Mouse (Mus musculus): ENCODE data around the gene Chrnb1. TPM values are rescaled to one million over a fixed set of nuclear protein-coding genes. Genes with fewer than 3 reads are reported as not detected.
A peak's percentile ranks its signal among the peaks of the same experiment; 100 is the strongest.

The Chrnb1 gene
- total RNA-seq (2015) (0.32 and 0.36 TPM in 2 replicates), total RNA-seq (2017) (0.16 TPM in 1 of 2 replicates, not detected in the other)

DNA sequence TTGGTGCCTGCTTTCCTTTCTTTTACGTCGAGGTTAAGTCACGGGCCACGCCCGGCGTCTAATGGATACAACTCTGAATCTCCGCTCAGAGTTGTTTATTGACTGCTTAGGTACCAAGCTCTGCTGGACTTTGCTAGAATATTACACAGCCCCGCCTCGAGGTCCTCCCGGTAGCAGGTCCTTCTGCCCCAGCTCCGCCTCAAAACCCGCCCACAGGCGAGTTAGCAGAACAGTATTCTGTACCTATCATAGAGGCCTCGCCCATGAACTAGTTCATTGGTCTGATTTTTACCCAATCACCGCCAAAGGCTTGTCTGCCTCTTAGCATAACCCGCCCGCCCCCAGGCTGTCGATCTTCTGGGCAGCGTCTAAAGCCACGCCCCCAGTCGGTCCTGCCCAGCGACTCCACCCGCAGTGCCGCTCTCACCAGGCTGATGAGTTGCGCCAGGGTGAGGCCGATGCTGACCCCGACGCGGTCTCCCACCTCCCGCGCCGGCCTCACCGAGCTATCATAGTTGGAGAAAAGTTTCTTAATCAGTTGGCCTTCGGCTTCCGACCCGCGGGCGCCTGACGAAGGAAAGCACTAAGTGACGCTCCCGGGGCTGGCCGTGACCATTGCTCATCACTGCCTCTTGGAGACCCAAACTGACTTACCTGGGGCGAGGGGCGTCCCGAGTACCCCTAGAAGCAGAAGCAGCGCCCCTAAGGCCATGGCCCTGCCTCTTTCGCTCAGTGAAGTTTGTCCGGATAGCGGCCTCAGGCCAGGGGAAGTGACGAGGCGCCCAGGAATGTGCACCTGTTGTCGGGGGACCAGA, at the start of gene Chrnb1:
Gene Chrnb1 (minus strand): TSS at position 776 of the 815 bp plus-strand sequence.
- peak; percentile 98 for ATAC-seq (ENCODE audit: poor library complexity, severe bottlenecking)

DNA sequence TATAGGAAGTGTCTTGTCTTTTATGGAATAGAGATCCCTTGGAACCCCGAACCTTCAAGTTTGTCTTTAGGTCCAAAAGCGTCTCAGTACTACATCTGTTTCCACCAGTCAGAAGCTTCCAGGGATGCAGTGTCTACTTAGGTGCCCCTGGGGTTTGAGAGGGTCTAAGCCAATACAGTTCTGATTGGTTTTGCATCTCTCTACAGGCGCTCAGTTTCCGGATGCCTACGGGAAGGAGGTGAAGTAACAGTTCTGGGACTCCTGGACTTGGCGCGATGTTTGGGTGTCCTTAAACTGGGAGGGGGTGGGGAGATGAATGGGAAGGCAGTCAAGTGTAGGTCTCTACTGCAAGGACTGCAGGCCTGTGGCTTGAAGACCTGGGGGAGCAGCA, 43.0 kb upstream of the Chrnb1 start:
- ATAC-seq (ENCODE audit: poor library complexity, severe bottlenecking), result peak; percentile 6; the same call in 1 of the 2 replicates

DNA sequence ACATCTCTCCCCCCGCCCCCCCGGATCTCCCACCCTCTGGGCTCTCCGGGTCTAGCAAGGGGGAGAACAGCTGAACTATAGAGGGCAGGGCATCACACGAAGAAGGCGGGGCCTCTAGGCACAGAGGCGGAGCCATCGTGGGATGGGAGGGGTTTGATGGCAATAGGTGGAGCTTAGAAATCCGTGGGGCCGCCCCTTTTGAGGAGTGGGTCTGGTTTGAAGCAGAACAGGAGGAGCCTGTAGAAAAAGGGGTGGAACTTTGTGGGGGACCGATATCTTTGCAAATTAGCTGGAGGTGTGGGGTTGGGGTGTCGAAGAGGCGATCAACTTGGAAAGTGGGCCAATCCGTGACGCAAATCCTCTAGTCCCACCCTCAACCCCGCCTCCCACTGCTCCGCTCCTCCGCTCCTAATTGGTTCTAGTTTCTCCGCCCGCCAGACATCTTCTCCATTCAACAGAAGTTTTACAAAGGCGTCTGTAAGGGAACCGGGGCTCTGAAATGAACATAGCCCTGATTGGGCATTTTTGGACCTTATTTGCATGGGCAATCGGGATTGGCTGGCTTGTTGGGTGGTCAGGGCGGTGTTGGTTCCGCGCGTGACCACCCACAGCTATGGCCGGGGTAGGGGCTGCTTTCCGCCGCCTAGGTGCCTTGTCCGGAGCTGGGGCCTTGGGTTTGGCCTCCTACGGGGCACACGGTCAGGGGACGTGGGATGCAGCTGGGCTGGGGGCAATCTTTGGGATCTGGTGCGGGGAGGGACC, 42.4 kb upstream of the Chrnb1 start, which contains the start of gene Tmem256:
Gene Tmem256 (plus strand): TSS at position 563 of the 762 bp plus-strand sequence.
- peak; percentile 87 for ATAC-seq (ENCODE audit: poor library complexity, severe bottlenecking)

DNA sequence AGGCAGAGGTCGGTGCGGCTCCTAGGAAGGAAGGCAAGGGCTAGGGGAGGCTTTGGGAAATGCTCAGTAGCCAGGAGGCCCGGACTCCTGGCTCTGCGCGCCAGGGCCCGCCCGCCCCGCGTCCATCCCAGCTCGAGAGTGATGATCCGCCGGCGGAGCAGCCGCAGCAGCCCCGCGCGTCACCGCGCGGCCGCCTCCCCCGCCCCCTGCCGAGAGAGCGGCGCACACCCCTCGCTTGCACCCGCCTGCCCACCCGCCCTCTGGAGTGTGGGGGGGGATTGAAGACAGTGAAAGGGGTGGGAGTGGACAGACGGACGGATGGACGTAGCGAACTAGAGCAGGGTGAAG, 41.8 kb upstream of the Chrnb1 start, which contains the start of gene Nlgn2:
Gene Nlgn2 (minus strand): TSS at position 181 of the 348 bp plus-strand sequence.
- ATAC-seq (ENCODE audit: poor library complexity, severe bottlenecking), result peak; percentile 10; the same call in 1 of the 2 replicates

DNA sequence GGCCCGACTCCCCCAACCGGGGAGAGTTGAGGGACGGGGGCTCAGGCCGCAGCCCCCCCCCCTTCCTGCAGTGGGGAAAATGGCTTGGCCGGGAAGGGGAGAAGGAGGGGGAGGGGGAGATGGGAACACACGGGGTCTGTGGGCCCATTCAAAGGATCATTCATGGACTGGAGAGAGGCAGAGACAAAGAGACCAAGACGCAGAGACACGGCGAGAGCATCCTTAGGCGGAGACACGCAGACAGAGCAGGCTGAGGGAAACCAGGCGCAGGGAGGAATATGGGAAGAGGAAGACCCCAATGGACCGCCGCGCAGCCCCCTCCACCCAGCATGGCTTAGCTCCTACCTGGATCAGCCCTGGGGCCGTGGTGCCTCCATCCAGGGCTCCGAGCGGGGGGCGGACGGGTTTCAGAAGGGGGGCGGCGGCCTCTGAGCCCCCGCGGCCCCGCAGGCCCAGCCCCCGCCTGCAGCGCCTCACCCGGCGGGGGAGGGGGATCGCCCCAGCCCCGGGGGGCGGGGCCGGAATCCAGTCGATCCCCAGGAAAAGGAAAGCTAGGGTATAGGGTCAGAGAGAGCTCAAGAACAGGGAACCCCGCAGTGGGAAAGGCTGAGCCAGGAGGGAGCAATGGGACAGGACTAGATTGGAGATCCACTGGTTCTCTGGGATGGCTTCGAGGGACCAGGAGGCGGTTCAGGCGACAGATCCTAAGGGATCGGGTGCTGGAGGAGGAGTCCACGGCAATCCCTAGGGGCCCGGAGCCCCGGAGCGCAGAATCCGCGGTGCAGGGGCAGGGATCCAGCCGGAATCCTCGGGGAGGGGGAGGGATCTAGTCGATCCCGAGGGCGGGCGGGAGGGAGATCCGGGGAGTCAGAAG, 41.2 kb upstream of the Chrnb1 start:
- no peak for ATAC-seq (ENCODE audit: poor library complexity, severe bottlenecking)

DNA sequence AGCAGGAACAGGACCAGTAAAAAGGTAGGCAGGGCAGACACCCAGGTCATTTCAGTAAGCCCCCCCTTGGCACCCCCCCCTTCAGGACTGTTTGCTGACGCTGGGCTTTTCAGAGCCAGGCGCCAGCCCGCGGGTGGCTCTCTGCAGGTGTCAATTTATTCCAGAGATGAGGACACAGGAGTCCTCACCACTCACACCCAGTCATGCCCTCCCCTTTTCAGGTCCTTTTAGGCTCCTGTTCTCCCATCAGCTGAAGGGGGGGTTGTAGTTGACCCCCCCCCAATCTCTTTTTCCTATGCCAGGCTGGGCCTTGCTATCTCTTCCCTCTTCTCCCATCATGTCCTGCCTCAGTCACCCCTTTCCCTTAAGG, 40.2 kb upstream of the Chrnb1 start:
- no peak for ATAC-seq (ENCODE audit: poor library complexity, severe bottlenecking)

DNA sequence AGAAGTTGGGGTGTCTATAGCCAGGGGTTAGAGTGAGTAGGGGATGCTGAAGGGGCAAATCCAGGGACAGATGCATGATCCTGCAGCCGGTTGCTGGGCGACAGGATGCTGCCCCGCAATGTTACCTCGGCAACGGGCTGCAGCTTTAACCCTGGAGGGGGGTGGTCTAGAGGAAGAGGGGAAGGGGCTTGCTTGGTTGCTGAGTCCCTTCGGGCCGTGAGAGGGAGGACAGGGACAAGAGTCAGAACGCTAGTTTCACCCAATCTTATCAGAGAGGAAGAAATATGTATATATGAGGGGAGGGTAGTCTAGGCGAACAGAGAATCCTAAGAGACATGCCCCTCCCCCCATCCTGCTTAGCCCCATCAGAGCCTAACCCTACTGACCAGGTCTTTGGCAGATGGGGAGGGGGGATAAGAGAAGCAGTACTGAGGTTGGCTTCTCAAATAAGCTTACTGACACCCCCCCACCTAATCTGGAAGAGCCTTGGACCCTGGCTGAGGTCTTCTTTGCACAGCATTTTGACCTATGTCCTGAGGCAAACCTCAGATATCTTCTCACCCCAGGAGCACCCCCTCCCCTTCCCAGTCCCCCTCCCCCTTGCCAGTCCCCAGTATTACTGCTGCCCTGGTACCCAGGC, 39.7 kb upstream of the Chrnb1 start:
- no peak for ATAC-seq (ENCODE audit: poor library complexity, severe bottlenecking)

DNA sequence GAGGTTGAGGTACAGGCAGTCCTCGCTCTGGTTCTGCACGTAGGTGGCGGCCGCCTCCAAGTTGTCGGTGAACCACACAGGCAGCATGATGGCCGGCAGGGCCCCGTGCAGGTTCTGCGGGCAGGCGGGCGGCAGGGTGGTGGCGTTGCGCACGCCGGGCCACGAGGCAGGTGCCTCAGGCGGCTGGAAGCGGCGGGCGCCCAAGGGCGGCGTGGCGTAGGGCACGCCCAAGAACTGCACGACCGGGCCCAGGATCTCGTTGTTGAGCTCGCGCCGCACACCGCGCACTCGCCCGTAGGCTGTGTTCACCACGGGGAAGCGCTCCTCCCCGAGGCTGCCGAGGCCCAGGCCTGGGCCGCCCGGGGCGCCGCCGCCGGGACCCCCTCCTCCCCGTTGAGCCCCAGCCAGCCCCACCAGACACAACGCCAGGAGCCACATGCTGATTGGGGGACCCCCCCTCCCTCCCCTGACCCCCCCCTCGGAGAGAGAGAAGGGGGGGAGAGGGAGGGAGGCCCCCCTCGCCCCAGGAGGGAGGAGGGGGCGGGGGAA, 38.3 kb upstream of the Chrnb1 start:
- ATAC-seq (ENCODE audit: poor library complexity, severe bottlenecking), result peak; percentile 39

DNA sequence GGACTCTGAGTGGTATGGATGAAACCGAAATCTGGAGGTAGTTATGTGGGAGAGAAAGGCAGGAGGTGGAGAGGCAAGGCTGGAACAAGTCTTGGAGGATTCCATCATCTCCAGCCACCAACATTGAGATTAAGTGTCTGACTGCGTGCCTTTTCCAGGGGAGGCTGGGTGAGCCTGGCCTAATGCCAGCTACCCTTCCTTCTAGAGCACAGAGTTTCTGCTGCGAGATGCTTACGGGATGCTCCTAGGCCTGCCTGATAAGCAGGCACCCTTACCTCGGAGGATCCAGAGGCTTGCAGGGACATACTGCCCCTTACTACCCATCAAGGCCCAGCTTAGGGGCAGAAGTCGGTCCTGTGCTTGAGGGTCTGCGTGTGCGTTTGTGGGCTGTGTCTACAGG, 37.8 kb upstream of the Chrnb1 start:
- ATAC-seq (ENCODE audit: poor library complexity, severe bottlenecking), result no peak

DNA sequence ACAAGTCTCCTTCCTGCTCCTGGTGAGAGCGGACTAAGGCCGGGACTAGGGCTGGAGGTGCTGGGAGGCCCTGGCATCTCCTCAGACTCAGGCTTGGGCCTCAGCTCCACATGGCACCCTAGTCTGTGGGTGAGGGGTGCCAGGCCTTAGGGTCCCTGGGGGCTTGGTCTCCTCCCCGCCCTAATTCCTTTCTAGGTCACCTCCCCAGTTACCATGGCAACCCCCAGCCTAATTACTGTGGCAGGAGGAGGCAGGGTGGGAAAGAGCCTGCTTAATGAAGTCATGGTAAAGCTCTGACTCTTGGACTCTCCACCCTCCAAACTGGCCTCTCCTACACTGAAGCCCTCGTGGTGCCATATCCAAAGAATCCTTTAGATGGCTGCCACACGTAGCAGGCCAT, 33.1 kb upstream of the Chrnb1 start:
- no peak for ATAC-seq (ENCODE audit: poor library complexity, severe bottlenecking)

DNA sequence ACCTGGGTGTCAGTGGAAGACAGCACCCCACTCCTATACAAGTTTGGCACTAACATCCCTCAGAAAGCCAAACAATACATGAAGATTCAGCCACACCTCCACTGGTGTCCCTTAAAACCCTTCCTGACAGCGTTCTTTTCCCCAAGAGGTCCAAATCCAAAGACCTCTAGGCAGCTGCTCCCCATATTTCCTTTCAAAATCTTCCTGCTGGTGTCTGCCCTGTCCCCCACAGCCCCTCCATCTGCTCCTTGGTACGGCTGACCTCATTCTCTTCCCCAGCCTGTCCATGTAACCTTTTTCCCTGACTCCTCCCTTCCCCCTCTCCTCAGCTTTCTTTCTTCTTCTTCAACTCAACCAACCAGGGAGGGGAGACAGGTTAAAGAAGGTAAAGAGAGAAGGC, 27.7 kb upstream of the Chrnb1 start:
- ATAC-seq (ENCODE audit: poor library complexity, severe bottlenecking), result no peak

DNA sequence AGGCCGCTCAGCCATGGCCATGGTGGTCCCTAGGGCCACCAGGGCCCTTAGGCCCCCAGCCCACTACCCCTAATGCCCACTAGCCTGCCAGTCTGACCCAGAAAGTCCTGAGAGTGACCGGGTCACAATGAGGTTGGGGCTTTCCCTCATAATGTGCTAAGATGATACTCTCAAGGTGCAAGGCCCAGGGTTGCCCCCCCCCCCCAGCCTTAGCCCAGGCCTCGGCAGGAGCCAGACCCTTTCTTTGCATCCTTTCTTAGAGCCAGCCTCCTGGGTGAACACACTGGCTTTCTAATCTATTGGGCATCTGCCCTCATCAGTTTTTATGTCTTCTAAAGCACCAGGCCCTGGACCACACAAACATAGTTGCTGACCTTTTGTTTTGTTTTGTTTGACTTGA, 26.3 kb upstream of the Chrnb1 start, which contains the start of gene Spem1:
Gene Spem1 (minus strand): TSS at position 101 of the 400 bp plus-strand sequence.
- no peak for ATAC-seq (ENCODE audit: poor library complexity, severe bottlenecking)

DNA sequence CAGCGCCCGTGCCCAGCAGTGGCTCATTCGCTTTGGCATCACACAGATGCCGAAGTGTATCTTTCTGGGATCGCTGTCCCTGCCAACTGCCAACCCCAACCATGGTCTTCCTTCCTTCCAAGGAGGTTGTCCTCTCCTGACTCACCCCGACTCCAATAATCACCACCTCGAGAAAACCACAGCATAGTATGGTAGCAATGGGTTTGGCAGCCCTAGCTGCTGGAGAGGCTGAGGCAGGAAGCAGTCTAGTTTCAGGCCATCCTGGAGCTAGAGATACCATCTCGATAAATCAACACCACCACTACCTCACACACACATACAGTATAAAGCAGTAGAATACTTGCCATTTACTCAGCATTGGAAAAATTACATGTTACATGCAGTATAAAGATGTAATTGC, 23.1 kb upstream of the Chrnb1 start:
- no peak for ATAC-seq (ENCODE audit: poor library complexity, severe bottlenecking)

DNA sequence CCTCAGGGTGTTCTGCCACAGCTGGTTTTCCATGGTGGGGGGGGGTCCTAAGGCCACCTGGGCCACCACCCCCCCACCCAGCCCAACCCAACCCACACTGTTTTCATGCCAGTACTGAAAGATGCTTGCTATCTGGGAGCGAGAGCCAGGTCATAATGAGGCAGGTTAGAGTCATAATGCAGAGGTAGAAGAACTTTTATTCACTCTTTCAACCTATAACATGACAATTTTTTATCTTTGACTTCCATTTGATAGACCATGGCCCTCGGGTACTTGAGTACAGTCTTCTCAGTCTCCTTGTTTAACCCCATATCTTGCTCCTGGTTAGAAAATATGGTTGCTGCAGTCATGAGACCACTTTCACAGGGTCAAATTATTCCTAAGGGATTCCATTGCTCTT, 22.6 kb upstream of the Chrnb1 start, which contains the start of gene Spem2:
Gene Spem2 (minus strand): TSS at position 101 of the 400 bp plus-strand sequence.
- ATAC-seq (ENCODE audit: poor library complexity, severe bottlenecking), result no peak

DNA sequence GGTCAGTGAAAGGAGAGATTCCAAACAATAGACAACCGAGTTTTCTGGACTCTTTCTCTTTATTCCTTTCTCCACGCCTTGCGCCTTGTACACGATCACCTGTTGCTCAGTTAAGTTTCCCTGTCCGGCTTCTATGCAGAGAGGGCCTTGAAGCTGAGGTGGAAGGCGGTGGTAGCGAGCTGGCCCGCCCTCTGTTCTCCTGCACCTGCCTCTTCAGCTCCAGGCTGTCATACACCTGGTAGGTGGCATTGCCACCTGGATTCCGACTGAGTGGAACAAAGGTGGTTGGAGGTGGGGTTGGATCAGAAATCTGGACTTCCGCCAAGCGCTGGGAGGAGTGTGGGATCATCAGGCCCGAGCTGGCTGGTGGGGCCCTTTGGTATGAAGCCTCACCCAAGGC, 20.8 kb upstream of the Chrnb1 start:
- no peak for ATAC-seq (ENCODE audit: poor library complexity, severe bottlenecking)

DNA sequence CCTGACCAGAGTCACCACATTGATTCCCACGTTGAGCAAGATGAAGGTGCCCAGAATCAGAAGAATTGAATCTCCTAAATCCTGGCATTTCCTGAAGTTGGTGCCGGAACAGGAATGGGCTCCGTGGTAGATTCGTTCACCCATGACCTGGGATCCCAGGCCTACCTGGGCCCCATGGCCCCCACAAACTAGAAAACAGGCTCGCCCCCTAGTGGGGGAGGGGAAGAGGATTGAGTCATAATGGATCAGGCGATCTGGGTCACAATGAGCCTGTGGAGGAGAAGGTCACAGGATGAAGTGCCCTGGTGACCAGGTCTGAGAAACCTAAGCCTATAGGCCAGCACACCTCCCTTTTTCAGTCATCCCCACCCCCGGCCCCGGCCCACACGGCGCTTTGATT, 19.4 kb upstream of the Chrnb1 start, which contains the start of gene Gm39566:
Gene Gm39566 (minus strand): TSS at position 144 of the 400 bp plus-strand sequence.
- no peak for ATAC-seq (ENCODE audit: poor library complexity, severe bottlenecking)

DNA sequence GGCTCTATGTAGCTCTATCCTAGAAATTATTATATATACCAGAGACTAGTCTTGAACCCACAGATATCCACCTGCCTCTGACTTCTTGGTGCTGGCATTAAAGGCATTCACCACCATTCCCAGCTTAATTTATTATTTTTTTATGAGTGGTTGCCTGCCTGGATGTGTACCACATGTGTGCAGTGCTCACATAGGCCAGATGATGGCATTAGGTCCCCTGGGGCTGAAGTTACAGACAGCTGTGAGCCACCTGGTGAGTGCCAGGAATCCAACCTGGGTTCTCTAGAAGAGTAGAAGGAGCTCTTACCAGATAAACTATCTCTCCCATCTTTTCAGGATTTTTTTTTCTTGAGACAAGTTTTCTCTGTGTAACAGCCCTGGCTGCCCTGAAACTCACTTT, 14.5 kb upstream of the Chrnb1 start:
- ATAC-seq (ENCODE audit: poor library complexity, severe bottlenecking), result no peak

DNA sequence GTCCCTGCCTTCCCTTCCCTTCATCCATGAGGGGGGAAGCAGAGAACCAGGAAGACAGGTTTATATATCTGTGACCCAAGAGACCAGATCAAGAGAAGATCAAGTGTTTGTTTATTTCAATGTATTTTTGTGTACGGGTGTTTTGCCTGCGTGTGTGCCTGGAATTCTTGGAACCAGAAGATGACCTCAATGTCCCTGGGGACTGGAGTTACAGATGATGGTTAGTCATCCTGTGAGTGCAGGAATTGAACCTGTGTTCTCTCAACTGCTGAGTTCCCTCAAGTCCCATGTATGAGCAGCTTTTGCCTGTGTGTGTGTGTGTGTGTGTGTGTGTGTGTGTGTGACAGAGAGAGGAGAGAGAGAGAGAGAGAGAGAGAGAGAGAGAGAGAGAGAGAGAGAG, 11.9 kb upstream of the Chrnb1 start:
- ATAC-seq (ENCODE audit: poor library complexity, severe bottlenecking), result no peak

DNA sequence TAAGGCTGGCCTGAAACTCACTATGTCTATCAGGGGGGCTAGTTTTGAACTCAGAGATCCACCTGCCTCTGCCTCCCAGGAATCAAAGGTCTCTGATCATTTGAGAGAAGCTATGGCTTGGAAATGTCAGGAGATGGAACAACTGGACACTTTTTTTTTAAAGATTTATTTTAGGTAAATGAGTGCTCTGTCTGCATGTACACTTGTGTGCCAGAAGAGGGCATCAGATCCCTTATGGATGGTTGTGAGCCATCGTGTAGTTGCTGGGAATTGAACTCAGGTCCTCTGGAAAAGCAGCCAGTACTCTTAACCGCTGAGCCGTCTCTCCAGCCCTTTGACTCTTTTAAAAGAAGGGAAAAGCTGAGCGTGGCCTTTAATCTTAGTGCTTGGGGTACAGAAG, 10.6 kb upstream of the Chrnb1 start:
- no peak for ATAC-seq (ENCODE audit: poor library complexity, severe bottlenecking)
